Mouse (Mus musculus) erythroblast, embryonic 14.5 days (primary cell): ENCODE measurements at regions not wholly inside any gene's neighbourhood (a gene's known extent, or its start where the extent isn't known, plus 50 kb on each side); places are given as distances from the start of the nearest gene placed in this dataset.

Experiments
- H3K27me3 ChIP-seq: 2 replicates; pipeline ENCODE4 v1.6.1; 2012; ENCODE audit warnings: inconsistent platforms; ENCODE audit not compliant: control insufficient read depth
- H3K36me3 ChIP-seq: 2 replicates; pipeline ENCODE4 v1.6.1; 2012; ENCODE audit warnings: mild to moderate bottlenecking, inconsistent platforms; ENCODE audit not compliant: control insufficient read depth
- H3K4me1 ChIP-seq: 2 replicates; pipeline ENCODE4 v1.6.1; 2012; ENCODE audit warnings: inconsistent platforms; ENCODE audit not compliant: control insufficient read depth
- H3K4me3 ChIP-seq: replicated peaks from 2 replicates; pipeline ENCODE3; 2012; ENCODE audit warnings: moderate library complexity, mild to moderate bottlenecking, inconsistent platforms
- H3K9me3 ChIP-seq: 2 replicates; pipeline ENCODE4 v1.6.1; 2012; ENCODE audit warnings: low read length, inconsistent platforms, mixed read lengths; ENCODE audit not compliant: control insufficient read depth
- GATA1 ChIP-seq: IDR thresholded peaks from 2 replicates; pipeline ENCODE4 v1.6.1; 2012; ENCODE audit warnings: low read length, inconsistent platforms, mixed read lengths
- TAL1 ChIP-seq: IDR thresholded peaks from 3 replicates; pipeline ENCODE4 v1.6.1; 2012; ENCODE audit warnings: low read length, inconsistent platforms, mixed read lengths

- H3K36me3 ChIP-seq, result no peaks in the 10 kb centered on the region
- no peak for TF ChIP-seq GATA1
- no peak for TF ChIP-seq TAL1
- no peak overlapping the region for H3K4me3 ChIP-seq
Observed at GRCm38 (mm10) chr3:21292774-21293173, 783.7 kb upstream of the Tbl1xr1 start.

DNA sequence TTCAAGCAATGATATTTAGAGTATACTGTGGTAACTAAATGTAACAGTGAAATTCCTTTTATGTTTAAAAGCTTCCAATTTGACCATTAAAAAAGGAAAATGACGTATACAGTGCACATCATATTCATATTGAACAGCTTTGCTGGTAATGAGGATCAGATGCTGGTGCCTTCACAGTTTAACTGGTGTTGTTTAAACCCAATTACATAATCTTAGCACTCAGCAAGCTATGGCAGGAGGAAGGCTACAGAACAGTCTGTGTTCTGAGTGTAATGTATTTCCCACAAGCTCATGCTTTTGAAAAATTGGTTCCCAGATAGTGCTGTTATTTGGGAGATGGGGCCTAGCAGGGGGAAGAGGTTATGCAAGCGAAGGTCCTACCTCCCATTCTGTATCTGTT lies 783.1 kb upstream of the Tbl1xr1 start:
- Histone ChIP-seq H3K27me3 (no peaks in the 10 kb centered on the region), H3K4me1 (no peaks in the 10 kb centered on the region), H3K9me3 (no peaks in the 10 kb centered on the region), H3K4me3 (no peak overlapping the region), H3K36me3 (no peaks in the 10 kb centered on the region)
- TF ChIP-seq TAL1, result no peak
- TF ChIP-seq GATA1, result no peak

More at GRCm38 (mm10) chr3:21292774-21293173, 783.7 kb upstream of the Tbl1xr1 start:
- Histone ChIP-seq H3K4me1 (no peaks in the 10 kb centered on the region), H3K9me3 (no peaks in the 10 kb centered on the region), H3K27me3 (no peaks in the 10 kb centered on the region)

GRCm38 (mm10) chr3:21294776-21295175 lies 781.7 kb upstream of the Tbl1xr1 start:
- Histone ChIP-seq H3K4me1 (no peaks in the 10 kb centered on the region), H3K27me3 (no peaks in the 10 kb centered on the region), H3K4me3 (no peak overlapping the region), H3K36me3 (no peaks in the 10 kb centered on the region), H3K9me3 (no peaks in the 10 kb centered on the region)
- TF ChIP-seq GATA1 (no peak), TAL1 (no peak)

- Histone ChIP-seq H3K27me3 (no peaks in the 10 kb centered on the region), H3K36me3 (no peaks in the 10 kb centered on the region), H3K9me3 (no peaks in the 10 kb centered on the region), H3K4me3 (no peak overlapping the region), H3K4me1 (no peaks in the 10 kb centered on the region)
- TF ChIP-seq TAL1 (no peak), GATA1 (no peak)
Observed at GRCm38 (mm10) chr3:21296581-21297110, 779.8 kb upstream of the Tbl1xr1 start.

DNA sequence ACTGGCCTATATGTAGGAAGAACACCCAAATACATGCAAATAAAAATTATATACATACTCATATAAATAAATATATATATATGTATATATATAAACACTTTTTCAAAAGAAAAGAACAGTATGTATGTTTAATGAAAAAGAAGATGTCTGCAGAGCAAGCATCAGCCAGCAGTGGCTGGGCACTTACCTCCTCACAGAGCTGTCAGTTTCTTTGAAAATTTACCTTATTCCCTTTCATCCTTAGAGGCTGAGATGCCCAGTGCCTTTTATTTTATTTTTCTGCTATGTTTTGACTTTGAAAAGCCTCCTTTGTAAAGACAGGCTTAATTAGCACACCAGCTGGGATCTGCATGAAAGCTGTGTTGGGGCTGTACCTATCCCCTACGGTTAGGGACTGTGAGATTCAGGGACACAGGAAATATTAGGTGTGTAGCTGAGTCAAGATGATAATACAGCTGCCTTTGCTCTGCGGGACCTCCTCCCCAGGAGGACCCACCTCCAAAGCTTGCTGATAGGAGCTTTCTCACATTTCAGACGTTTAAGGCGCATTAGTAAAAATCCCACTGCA lies 751.0 kb upstream of the Tbl1xr1 start:
- H3K36me3 ChIP-seq, result no peaks in the 10 kb centered on the region
- no peak overlapping the region for H3K4me3 ChIP-seq
- H3K4me1 ChIP-seq, result no peaks in the 10 kb centered on the region
- no peaks in the 10 kb centered on the region for H3K27me3 ChIP-seq
- peaks cover 4% of the 10 kb centered on the region; the same call in 1 of the 2 replicates for H3K9me3 ChIP-seq
- TF ChIP-seq TAL1 (no peak), GATA1 (no peak)

DNA sequence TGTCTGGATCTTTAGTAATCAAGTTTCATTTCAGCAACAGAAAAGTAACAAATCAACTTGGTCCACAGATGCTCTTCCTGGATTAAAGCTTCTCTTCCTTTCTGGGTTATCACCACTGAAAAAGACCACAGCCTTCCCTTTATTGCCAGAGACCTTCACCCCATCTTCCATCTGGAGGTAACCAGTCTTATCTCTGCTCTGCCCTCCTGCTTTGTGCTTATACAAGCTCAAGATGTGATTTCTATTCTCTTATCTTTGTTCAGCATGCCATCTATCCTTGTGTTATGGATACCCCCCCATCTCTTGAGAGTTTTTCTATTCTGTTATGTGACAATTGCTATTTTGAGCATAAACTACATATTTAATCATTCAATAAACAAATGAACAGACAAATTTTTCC lies 734.5 kb upstream of the Tbl1xr1 start:
- no peak overlapping the region for H3K4me3 ChIP-seq
- no peak for TF ChIP-seq GATA1
- TF ChIP-seq TAL1, result no peak

GRCm38 (mm10) chr3:21343095-21343494 lies 733.4 kb upstream of the Tbl1xr1 start:
- Histone ChIP-seq H3K4me3 (no peak overlapping the region), H3K27me3 (no peaks in the 10 kb centered on the region), H3K9me3 (no peaks in the 10 kb centered on the region), H3K4me1 (no peaks in the 10 kb centered on the region), H3K36me3 (no peaks in the 10 kb centered on the region)
- TF ChIP-seq TAL1 (no peak), GATA1 (no peak)

More for the DNA sequence above, 734.5 kb upstream of the Tbl1xr1 start:
- H3K4me1 ChIP-seq, result no peaks in the 10 kb centered on the region
- no peaks in the 10 kb centered on the region for H3K36me3 ChIP-seq
- H3K9me3 ChIP-seq, result no peaks in the 10 kb centered on the region
- H3K27me3 ChIP-seq, result no peaks in the 10 kb centered on the region

GRCm38 (mm10) chr3:21349421-21349820 lies 727.0 kb upstream of the Tbl1xr1 start:
- no peak overlapping the region for H3K4me3 ChIP-seq
- no peaks in the 10 kb centered on the region for H3K4me1 ChIP-seq
- no peaks in the 10 kb centered on the region for H3K9me3 ChIP-seq
- no peaks in the 10 kb centered on the region for H3K36me3 ChIP-seq
- TF ChIP-seq TAL1, result no peak
- TF ChIP-seq GATA1, result no peak
- H3K27me3 ChIP-seq, result no peaks in the 10 kb centered on the region

DNA sequence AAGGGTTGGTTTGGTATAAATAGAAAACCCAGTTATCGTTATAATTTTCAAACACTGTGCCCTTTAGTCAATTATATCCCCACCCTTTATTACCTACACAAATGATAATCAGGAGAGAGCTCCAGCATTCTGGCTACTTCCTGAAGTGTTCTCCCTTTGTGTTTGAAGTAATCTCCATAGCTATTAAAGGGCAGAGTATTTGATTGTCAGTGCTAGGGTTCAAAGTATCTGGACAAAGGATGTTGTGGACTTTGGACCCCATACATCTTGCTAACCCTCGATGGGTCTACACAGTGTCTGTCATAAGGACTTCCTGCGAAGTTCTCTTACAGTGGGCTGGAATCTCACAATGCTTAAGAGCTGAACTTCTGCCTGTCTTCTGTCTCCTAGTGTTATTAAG lies 720.3 kb upstream of the Tbl1xr1 start:
- H3K27me3 ChIP-seq, result no peaks in the 10 kb centered on the region
- H3K4me1 ChIP-seq, result no peaks in the 10 kb centered on the region
- TF ChIP-seq GATA1 (no peak), TAL1 (no peak)
- no peak overlapping the region for H3K4me3 ChIP-seq
- H3K36me3 ChIP-seq, result no peaks in the 10 kb centered on the region
- peaks cover 4% of the 10 kb centered on the region; the same call in 1 of the 2 replicates for H3K9me3 ChIP-seq
